Mouse (Mus musculus): ENCODE results near the gene Cep41. TPM values are rescaled to one million over a fixed set of nuclear protein-coding genes. Genes with fewer than 3 reads are reported as not detected.

Gene Cep41
- polyA plus RNA-seq, 1 experiment from 2014 or later = 2.8 TPM

GRCm38 (mm10) chr6:30644462-30644861 is 49.1 kb downstream of the Cep41 start:
- WGBS (ENCODE audit: insufficient replicate concordance) = 59% methylated on average over 3 of the region's 3 CpGs
- Histone ChIP-seq H3K36me3 (replicated peaks; ENCODE audit: insufficient read depth, low read length) (no peaks in the 10 kb centered on the region), H3K4me2 (ENCODE audit: low read depth, low read length) (no peak overlapping the region), H3K9me3 (ENCODE audit: low read length) (no peaks in the 10 kb centered on the region), H3K4me3 (ENCODE audit: low read depth, low read length) (no peak overlapping the region), H3K27me3 (ENCODE audit: insufficient read depth, low read length) (no peaks in the 10 kb centered on the region), H3K27ac (ENCODE audit: low read depth) (no peak overlapping the region), H3K4me1 (ENCODE audit: insufficient read depth) (no peaks in the 10 kb centered on the region), H3K9ac (replicated peaks) (no peak overlapping the region)
- no peak for TF ChIP-seq EP300 (IDR thresholded peaks at IDR 0.05; ENCODE audit: low read depth)
- no peak for TF ChIP-seq CTCF (IDR thresholded peaks at IDR 0.05; ENCODE audit: low read depth)
- ATAC-seq (peak; percentile 60; the same call in 1 of the 2 replicates), DNase-seq (no peak)

- no peaks in the 10 kb centered on the region for H3K27me3 ChIP-seq (ENCODE audit: insufficient read depth, low read length)
- no peaks in the 10 kb centered on the region for H3K4me1 ChIP-seq (ENCODE audit: insufficient read depth)
- DNase-seq = no peak
- no peak overlapping the region for H3K4me3 ChIP-seq (ENCODE audit: low read depth, low read length)
- H3K9me3 ChIP-seq (ENCODE audit: low read length) = no peaks in the 10 kb centered on the region
- H3K36me3 ChIP-seq (replicated peaks; ENCODE audit: insufficient read depth, low read length) = no peaks in the 10 kb centered on the region
- no peak overlapping the region for H3K27ac ChIP-seq (ENCODE audit: low read depth)
- TF ChIP-seq EP300 (IDR thresholded peaks at IDR 0.05; ENCODE audit: low read depth) = no peak
- TF ChIP-seq CTCF (IDR thresholded peaks at IDR 0.05; ENCODE audit: low read depth) = no peak
- H3K9ac ChIP-seq (replicated peaks) = no peak overlapping the region
- no peak for ATAC-seq
- H3K4me2 ChIP-seq (ENCODE audit: low read depth, low read length) = no peak overlapping the region
- 44% methylated on average over 12 of the region's 12 CpGs for WGBS (ENCODE audit: insufficient replicate concordance)
These were observed 49.7 kb downstream of the Cep41 start for GRCm38 (mm10) chr6:30643694-30644460.

- no peak within 1 kb of the TSS for H3K27ac ChIP-seq (ENCODE audit: low read depth)
- 54% methylated on average over 5 of the region's 5 CpGs for WGBS (ENCODE audit: insufficient replicate concordance)
These were observed 54.8 kb downstream of the Cep41 start, which contains the start of gene Cpa1 for GRCm38 (mm10) chr6:30638674-30639268. Gene Cpa1, plus strand, starts transcription at chr6:30639218.

DNA sequence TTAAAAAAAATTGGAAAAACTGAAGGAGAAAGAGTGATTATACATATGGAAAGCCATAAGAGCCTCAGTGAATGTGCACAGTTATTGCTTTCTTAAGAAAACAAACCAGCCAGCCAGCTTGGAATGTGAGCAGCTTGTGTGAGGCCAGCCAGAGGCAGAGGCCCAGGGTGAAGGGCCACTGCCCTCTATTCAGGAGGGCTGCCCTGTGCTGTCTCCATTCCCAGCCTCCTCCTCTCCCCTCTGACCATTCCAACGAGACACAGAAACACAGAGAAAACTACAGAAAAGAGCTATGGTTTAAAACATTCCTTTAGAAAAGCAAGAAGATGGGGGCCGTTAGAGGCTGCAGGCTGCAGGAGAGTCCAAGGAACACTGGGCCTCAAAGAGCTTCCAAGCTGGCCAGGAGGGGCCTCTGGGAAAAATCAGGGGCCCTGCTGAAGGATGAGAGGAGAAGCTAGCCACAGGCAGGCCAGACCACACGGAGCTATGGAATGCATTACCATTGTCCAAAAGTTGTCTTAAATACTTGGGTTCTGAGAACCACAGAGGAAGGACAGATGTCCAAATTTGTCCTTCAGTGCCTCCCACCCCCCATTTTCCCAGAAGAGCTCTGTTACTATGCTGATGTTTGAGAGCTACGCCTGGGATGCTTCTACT is 57.2 kb downstream of the Cep41 start:
- Histone ChIP-seq H3K9ac (replicated peaks) (no peak overlapping the region), H3K4me2 (ENCODE audit: low read depth, low read length) (no peak overlapping the region), H3K36me3 (replicated peaks; ENCODE audit: insufficient read depth, low read length) (no peaks in the 10 kb centered on the region), H3K27ac (ENCODE audit: low read depth) (0 out of 2 replicates have a peak overlapping the region, but pooled peaks have one; percentile 22), H3K9me3 (ENCODE audit: low read length) (no peaks in the 10 kb centered on the region), H3K4me1 (ENCODE audit: insufficient read depth) (no peaks in the 10 kb centered on the region; the same call in 1 of the 2 replicates), H3K4me3 (ENCODE audit: low read depth, low read length) (no peak overlapping the region), H3K27me3 (ENCODE audit: insufficient read depth, low read length) (no peaks in the 10 kb centered on the region)
- ATAC-seq = no peak
- WGBS (ENCODE audit: insufficient replicate concordance) = 61% methylated on average over 4 of the region's 4 CpGs
- DNase-seq = no peak
- TF ChIP-seq CTCF (IDR thresholded peaks at IDR 0.05; ENCODE audit: low read depth) (no peak), EP300 (IDR thresholded peaks at IDR 0.05; ENCODE audit: low read depth) (no peak)

More at GRCm38 (mm10) chr6:30638674-30639268, 54.8 kb downstream of the Cep41 start, which contains the start of gene Cpa1:
- DNase-seq (no peak), ATAC-seq (no peak)
- TF ChIP-seq CTCF (IDR thresholded peaks at IDR 0.05; ENCODE audit: low read depth) (no peak), EP300 (IDR thresholded peaks at IDR 0.05; ENCODE audit: low read depth) (no peak)
- H3K27me3 ChIP-seq (ENCODE audit: insufficient read depth, low read length) = no peaks in the 10 kb centered on the region
- H3K4me2 ChIP-seq (ENCODE audit: low read depth, low read length) = no peak within 1 kb of the TSS
- no peak within 1 kb of the TSS for H3K4me3 ChIP-seq (ENCODE audit: low read depth, low read length)
- H3K36me3 ChIP-seq (replicated peaks; ENCODE audit: insufficient read depth, low read length) = no peaks in the 10 kb centered on the region
- no peaks in the 10 kb centered on the region for H3K9me3 ChIP-seq (ENCODE audit: low read length)
- no peaks in the 10 kb centered on the region; the same call in 1 of the 2 replicates for H3K4me1 ChIP-seq (ENCODE audit: insufficient read depth)
- H3K9ac ChIP-seq (replicated peaks) = no peak within 1 kb of the TSS

- WGBS (ENCODE audit: insufficient replicate concordance) = 42% methylated on average over 8 of the region's 8 CpGs
- Histone ChIP-seq H3K9ac (replicated peaks) (no peak overlapping the region), H3K27ac (ENCODE audit: low read depth) (0 out of 2 replicates have a peak overlapping the region, but pooled peaks have one; percentile 19), H3K9me3 (ENCODE audit: low read length) (no peaks in the 10 kb centered on the region), H3K27me3 (ENCODE audit: insufficient read depth, low read length) (no peaks in the 10 kb centered on the region), H3K4me2 (ENCODE audit: low read depth, low read length) (no peak overlapping the region), H3K36me3 (replicated peaks; ENCODE audit: insufficient read depth, low read length) (no peaks in the 10 kb centered on the region), H3K4me3 (ENCODE audit: low read depth, low read length) (no peak overlapping the region), H3K4me1 (ENCODE audit: insufficient read depth) (no peaks in the 10 kb centered on the region; the same call in 1 of the 2 replicates)
- no peak for TF ChIP-seq EP300 (IDR thresholded peaks at IDR 0.05; ENCODE audit: low read depth)
- no peak for TF ChIP-seq CTCF (IDR thresholded peaks at IDR 0.05; ENCODE audit: low read depth)
- ATAC-seq (no peak), DNase-seq (no peak)
These were observed 58.1 kb downstream of the Cep41 start for GRCm38 (mm10) chr6:30635361-30635862.

DNA sequence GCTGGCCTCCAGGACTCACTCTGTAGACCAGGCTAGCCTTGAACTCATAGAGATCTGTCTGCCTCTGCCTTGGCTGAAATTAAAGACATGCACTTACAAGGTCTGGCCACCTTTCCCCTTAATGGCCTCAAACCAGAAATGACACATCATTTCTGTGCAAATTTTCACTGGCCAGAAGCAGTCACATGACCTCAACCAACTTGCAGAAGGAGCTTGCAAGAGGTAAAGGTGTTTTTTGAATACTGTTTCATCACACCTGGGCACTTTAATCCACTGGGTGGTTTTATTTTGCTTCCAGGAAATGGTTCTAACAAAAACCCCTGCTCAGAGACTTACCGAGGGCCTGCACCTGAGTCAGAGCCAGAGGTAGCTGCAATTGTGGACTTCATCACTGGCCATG is 63.6 kb downstream of the Cep41 start:
- Histone ChIP-seq H3K27me3 (ENCODE audit: insufficient read depth, low read length) (no peaks in the 10 kb centered on the region), H3K4me3 (ENCODE audit: low read depth, low read length) (no peak overlapping the region), H3K4me2 (ENCODE audit: low read depth, low read length) (no peak overlapping the region), H3K36me3 (replicated peaks; ENCODE audit: insufficient read depth, low read length) (no peaks in the 10 kb centered on the region), H3K9me3 (ENCODE audit: low read length) (no peaks in the 10 kb centered on the region), H3K27ac (ENCODE audit: low read depth) (no peak overlapping the region), H3K9ac (replicated peaks) (no peak overlapping the region), H3K4me1 (ENCODE audit: insufficient read depth) (no peaks in the 10 kb centered on the region)
- ATAC-seq (no peak), DNase-seq (no peak)
- 74% methylated on average over 1 of the region's 1 CpGs for WGBS (ENCODE audit: insufficient replicate concordance)
- TF ChIP-seq EP300 (IDR thresholded peaks at IDR 0.05; ENCODE audit: low read depth) (no peak), CTCF (IDR thresholded peaks at IDR 0.05; ENCODE audit: low read depth) (no peak)
